Mouse (Mus musculus) gonadal fat pad, adult 2 months (tissue): Measurements from ENCODE around the gene Zscan4d. TPM values are rescaled to one million over a fixed set of nuclear protein-coding genes. Genes with fewer than 3 reads are reported as not detected.
"Not testable (repeated sequence)": the region's sequence is repeated elsewhere in the genome, so short reads cannot be mapped to it uniquely, and the experiment has no call there.

Experiments
- DNase-seq: peaks from one replicate; pipeline ENCODE4 v3.0.0-alpha.2; 2012; ENCODE audit warnings: low read depth
- polyA plus RNA-seq: library from polyadenylated mRNA; depleted of rRNA; stranded (reverse); fragments of >200 nt; gene quantifications from 2 replicates; pipeline ENCODE4 v1.2.3, GENCODE M21; 2012; rRNA removed

Zscan4d gene
- not detected in 2 replicates for polyA plus RNA-seq

- not testable (repeated sequence) for DNase-seq
Observed at GRCm38 (mm10) chr7:11166059-11166458, at the start of gene Zscan4d. Gene Zscan4d (minus strand): TSS chr7:11166159.

- not testable (repeated sequence) for DNase-seq
Observed at GRCm38 (mm10) chr7:11158036-11158435, 7.9 kb downstream of the Zscan4d start.

Other genes with a start within 250 kb of the Zscan4d start
- not detected in 2 replicates for gene Zscan4c, start 160.4 kb downstream of the Zscan4d start, polyA plus RNA-seq
- not detected in 2 replicates for gene Zscan4-ps1, start 96.5 kb downstream of the Zscan4d start, polyA plus RNA-seq
- not detected in 2 replicates for gene Zscan4e, start 144.5 kb upstream of the Zscan4d start, polyA plus RNA-seq
- gene Zscan4f, start 231.8 kb upstream of the Zscan4d start, polyA plus RNA-seq = not detected in 2 replicates